Mouse (Mus musculus): ENCODE measurements at regions not wholly inside any gene's neighbourhood (a gene's known extent, or its start where the extent isn't known, plus 50 kb on each side); places are given as distances from the start of the nearest gene placed in this dataset.

- DNase-seq = peak; percentile 44 to 51
Observed at GRCm38 (mm10) chr3:37868454-37868853, 144.2 kb upstream of the Gm5148 start.

- DNase-seq = no peak
Observed at GRCm38 (mm10) chr3:37862756-37863155, 138.5 kb upstream of the Gm5148 start.

DNA sequence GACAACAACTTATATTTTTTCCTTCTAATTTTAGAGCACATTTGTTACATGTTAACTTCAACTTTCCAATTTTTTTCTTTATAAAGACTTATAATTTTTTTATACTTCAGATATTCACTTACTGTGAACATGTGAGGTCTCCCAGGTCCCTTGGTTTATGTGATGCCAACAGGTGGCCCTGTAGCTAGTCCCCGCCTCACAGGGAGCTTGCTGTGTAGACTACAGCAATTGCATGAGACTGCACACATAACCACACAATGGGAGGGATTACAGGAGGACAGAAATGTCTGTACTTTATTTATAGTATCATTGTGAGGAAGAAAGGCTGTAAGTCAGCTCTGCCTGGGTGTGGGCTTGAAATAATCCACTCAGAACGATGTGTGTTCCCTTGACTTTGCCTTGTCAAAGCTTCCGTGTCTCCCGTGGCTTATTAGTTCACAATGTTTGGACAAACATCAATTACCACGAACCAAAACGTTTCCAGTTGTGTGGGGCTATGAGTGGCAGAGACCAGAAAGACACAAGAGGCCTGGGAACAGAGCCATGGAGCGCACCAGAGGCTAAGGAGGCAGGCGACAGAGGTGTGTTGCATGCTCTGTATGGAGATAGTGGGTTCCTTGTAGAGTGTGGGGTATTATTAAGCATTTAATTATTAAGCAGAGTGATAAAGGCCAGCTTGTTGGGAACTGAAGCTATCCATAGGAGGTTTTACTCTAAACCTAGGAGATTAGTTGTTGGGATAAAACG, 136.6 kb upstream of the Gm5148 start:
- peak in 1 of 2 experiments; percentile 14 for DNase-seq

DNA sequence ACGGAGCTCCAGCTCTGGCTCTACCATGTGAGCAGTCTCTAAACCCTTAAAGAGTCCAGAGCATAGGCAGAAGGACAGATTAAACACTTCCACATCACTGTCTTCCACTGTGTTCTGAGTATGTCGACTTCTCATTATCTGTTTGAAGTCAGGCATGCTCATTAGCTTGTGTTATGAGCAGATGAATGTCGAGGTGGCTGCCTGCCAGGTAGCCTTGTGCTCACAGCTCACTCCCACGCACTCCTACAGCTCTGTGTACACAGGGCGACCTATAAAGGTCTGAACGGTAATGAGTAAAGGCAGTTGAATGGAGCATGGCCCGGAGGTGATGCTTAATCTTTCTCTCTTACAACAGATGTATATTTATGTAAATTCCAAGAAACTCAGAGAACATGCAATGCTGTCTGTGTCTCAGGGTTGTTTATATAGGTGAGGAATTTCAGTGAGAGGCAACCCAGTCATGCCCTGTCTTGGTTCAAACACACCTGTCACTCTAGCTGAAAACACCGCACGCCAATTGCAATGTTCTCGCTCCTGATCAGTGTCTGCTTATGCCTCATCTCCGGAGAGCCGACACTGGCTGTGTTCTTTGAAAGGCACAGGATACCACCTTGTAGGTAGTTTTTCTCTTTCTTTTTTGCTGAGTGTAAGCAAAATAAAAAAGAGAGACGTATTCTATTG, 135.9 kb upstream of the Gm5148 start:
- DNase-seq = peak; percentile 90 to 91

DNA sequence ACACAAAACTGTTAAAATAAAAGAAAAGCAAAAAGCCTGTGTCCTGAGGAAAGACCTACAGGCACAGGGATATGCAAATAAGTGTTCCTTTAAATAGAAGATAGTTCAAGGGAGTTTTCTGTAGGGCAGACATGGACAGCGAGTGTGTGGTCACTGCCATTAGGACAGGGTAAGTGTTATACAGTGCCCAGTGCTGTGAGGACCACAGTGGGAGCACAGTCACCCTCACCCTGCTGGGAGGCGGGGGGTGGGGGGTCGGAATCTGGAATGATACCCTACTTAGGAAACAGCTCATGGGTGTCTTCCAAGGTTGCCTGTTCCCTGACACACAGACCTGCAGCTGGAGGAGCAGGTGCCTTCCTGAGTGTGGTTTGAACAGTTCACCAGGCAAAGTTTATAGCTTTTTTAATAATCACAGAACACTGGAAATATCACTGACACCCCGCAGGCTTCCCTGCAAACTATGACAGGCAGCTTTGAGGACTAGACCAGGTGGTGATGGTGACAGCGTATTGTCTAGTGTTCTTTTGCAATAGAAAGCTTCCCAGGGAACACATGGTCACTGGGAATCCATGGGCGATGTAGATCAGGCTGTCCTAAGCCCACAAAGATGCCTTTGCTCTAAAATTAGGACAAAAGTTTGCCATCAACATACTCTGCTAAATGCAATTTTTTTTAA, 134.5 kb upstream of the Gm5148 start:
- no peak for DNase-seq

GRCm38 (mm10) chr3:37846191-37847003, 122.1 kb upstream of the Gm5148 start:
- DNase-seq = no peak

DNA sequence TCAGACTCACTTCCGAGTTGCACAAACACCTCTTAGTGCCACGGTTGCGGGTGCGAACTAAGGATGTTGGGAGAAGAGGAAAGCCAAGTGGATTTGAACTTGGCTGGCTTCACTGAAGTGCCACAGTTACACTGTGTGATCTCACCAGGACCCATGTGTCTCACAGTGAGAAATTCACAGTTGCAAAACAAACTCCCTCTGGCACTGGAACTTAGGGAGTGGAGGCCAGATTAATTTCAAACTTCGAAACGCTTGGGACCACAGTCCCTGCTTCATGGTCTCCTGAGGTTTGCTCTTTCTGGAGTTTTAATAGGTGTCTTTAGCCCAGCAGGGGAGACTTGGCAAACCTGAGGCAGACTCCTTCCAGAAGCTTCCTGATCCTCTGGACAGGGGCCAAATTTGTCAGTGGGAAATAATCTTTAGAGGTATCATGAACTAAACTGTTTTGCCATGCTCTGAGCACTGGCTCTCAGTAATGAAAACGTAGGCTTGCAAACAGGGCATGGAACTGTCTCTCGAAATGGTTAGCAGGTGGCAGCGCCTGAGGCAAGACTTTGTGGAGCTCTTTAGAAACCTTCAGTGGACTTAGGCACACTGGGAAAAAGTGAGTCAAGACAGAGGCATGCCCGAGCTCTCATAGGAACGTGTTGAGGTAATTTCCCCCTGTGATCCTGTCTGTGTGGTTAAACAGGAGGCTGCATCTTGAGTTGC, 121.2 kb upstream of the Gm5148 start:
- DNase-seq = peak; percentile 47 to 57

DNA sequence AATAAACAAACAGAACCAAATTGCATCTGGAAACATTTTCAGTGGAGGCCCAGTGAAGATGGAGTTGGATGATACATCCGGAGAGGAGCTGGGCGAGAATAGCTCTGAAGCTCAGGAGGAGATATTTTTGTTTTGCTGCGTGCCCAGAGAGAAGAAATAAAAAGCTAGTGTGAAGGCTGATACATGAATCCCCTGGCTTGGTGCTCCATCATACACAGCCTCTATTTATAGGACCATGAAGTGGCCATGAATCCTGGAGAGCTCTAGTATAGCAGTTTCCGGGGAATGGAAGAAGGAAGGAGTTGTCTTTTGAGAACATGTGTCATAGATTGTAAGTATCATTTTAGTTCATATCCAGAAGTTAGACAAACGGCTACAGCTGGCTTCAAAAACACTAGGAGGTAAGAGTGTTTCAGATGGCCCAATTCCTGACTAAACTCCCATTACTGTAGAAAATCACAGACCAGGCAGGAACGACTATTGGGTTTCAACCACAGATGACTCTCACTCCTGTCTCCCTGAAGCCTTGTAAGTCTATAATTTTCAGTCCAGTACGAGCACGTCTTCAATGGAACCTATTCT, 120.5 kb upstream of the Gm5148 start:
- DNase-seq = no peak

DNA sequence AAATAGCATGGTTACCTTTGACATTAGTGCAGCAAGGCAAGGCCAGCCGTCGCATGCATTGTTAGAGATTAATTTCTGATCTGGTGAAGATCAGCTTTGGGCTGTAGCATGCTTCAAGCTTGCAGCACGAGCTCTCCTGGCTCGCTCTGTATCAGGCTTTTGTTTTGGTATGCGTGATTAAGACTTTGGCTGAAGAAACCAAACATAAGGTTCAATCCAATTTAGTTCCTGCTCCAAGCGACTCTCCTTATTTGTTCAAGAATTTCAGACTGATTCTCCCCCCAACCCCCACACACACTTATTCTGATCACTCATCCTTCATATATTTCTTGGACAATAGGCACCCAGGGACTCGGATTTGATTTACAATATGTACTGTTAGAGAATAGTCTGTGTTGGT, 118.0 kb upstream of the Gm5148 start:
- DNase-seq = no peak

DNA sequence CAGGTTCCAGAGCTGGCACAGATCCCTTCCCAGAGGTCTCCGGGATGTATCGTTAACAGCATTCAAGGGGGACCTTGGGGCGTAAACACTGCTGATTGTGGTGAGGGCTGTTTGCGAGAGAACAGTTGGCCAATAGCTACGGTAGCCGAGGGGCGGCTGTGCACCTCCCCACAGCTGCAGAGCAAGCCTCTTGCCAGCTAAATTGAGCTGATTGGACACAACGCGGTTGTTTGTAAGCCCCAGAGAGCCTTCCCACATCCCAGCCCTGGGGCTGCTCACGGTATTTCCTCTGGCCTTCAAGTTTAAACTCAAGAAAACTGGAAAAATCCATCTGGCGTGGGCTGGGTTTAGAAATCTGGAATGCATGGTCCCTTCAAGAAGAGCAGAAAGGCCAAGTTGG, 114.6 kb upstream of the Gm5148 start:
- DNase-seq = no peak

GRCm38 (mm10) chr3:37836749-37837148, 112.5 kb upstream of the Gm5148 start:
- DNase-seq = no peak

GRCm38 (mm10) chr3:37835687-37836086, 111.4 kb upstream of the Gm5148 start:
- no peak for DNase-seq

DNA sequence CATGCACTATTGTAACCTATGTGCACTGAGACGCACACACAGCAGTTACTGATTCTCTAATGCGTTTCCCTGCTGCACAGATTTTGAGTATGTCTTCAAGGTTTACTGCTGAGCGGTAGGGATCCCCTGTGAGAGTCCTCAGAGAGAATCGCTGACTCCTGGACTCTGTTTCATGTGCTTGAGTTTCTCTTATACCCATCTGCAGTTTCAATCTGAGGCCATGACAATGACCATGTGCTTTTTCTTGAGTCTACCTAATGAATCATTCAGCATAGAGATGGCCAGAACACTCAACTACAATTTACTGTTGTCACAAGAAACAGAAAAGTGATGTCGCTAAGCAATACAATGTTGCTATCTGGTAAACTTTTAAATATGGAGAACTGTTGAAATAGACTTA, 110.8 kb upstream of the Gm5148 start:
- DNase-seq = no peak

- DNase-seq = no peak
Observed at GRCm38 (mm10) chr3:37834626-37835025, 110.3 kb upstream of the Gm5148 start.

DNA sequence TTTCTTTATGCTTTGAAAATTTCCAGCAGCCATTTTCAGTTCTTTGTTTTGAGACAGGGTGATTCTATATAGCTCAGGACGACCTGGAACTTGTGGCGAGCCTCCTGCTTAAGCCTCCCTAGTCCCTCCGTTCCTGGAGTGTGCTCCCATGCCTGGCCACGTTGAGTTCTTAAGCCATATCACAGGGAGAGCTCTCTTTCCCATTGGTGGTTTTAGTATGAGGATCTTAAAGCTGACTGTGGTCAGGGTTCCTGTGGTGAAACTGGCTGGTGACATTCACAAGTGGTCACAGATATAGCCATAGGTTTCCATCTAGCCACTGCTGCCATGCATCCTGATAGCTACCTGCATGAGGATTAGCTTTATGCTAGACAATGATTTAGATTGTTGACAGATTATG, 109.1 kb upstream of the Gm5148 start:
- no peak for DNase-seq

- DNase-seq = no peak
Observed at GRCm38 (mm10) chr3:37827546-37827945, 103.3 kb upstream of the Gm5148 start.

DNA sequence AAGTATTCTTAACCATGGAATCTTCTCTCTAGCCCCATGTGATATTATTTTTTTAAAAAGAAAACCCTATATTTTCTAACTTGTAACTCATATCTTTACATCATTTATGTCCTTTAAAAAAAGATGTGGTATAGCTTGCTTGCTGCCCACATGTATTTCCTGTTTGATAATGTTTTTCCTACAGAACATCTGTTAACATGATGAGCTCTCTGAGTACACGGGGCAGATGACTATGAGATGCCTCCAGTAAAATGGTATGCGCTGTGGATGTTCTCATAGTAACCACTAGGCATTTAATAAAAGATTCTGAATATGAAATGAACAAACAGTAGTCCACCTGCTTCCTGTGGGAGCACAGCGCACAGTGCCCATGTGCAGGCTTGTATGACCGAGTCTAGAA, 101.3 kb upstream of the Gm5148 start:
- no peak for DNase-seq

GRCm38 (mm10) chr3:37824681-37825080, 100.4 kb upstream of the Gm5148 start:
- DNase-seq = no peak

DNA sequence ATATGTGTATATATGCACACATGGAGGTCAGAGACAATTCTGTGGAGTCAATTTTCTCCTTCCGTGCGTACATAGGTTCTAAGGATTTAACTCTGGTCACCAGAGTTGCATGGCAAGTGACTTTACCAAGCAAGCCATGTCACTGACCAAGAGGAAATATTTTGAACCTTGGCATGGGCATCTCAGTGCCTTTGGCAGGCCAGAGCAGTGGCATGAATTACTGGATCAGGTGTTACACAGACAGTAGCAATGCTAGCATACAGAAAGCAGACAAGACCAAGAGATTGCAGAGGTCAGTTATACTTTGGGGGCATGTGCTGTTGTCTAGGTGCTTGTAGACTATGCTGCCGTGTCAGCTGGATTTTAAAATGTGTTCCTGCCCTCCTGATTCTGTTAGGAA, 95.2 kb upstream of the Gm5148 start:
- DNase-seq = no peak

- DNase-seq = peak in 1 of 2 experiments; percentile 5
Observed at GRCm38 (mm10) chr3:37817434-37817805, 93.1 kb upstream of the Gm5148 start.

- peak; percentile 17 to 30 for DNase-seq
Observed at GRCm38 (mm10) chr3:37816781-37817433, 92.6 kb upstream of the Gm5148 start.

Data from cerebellum, postnatal 14 days (tissue).